Mouse (Mus musculus) forebrain, embryonic 15.5 days (tissue): ENCODE measurements around the gene Hpcal1. TPM values are rescaled to one million over a fixed set of nuclear protein-coding genes. Genes with fewer than 3 reads are reported as not detected.

ENCODE experiments used
- ATAC-seq: fragments of 200-750 bp; cut with Nextera tagmentation; replicated peaks from 2 replicates; pipeline ENCODE4 v1.8.0; 2017; ENCODE audit warnings: mild to moderate bottlenecking, moderate TSS enrichment, moderate library complexity
- H3K27ac ChIP-seq: fragments of 300-500 bp; sonication (generic); replicated peaks from 2 replicates; pipeline ENCODE4 v1.5.1; 2015; ENCODE audit warnings: mild to moderate bottlenecking, inconsistent platforms
- H3K27me3 ChIP-seq: fragments of 300-500 bp; sonication (generic); 2 replicates; pipeline ENCODE4 v1.6.1; 2015; ENCODE audit warnings: inconsistent platforms
- H3K36me3 ChIP-seq: fragments of 300-500 bp; sonication (generic); 2 replicates; pipeline ENCODE4 v1.6.1; 2015; ENCODE audit warnings: mild to moderate bottlenecking, inconsistent platforms
- H3K4me1 ChIP-seq: fragments of 300-500 bp; sonication (generic); 2 replicates; pipeline ENCODE4 v1.6.1; 2015; ENCODE audit warnings: inconsistent platforms
- H3K4me2 ChIP-seq: fragments of 300-500 bp; sonication (generic); replicated peaks from 2 replicates; pipeline ENCODE4 v1.6.1; 2015; ENCODE audit warnings: mild to moderate bottlenecking, inconsistent platforms
- H3K4me3 ChIP-seq: fragments of 300-500 bp; sonication (generic); 2 replicates; pipeline ENCODE4 v1.5.1; 2015; ENCODE audit warnings: mild to moderate bottlenecking, inconsistent platforms
- H3K9ac ChIP-seq: fragments of 300-500 bp; sonication (generic); replicated peaks from 2 replicates; pipeline ENCODE4 v1.6.1; 2015; ENCODE audit warnings: mild to moderate bottlenecking, inconsistent platforms
- H3K9me3 ChIP-seq: fragments of 300-500 bp; sonication (generic); 2 replicates; pipeline ENCODE4 v1.6.1; 2016; ENCODE audit warnings: inconsistent platforms
- WGBS: fragments of 180-500 bp; shearing (Covaris S2); methylation state at CpG from one replicate; pipeline ENCODE4 v1.1.7; 2015; ENCODE audit warnings: mixed read lengths; 5-methylcytosine and 5-hydroxymethylcytosine counted together
- polyA plus RNA-seq: library from polyadenylated mRNA; unstranded; fragments of >200 nt; fragmentation: Nextera tagmentation; extraction: Ambion mirVana; gene quantifications from 2 replicates; pipeline ENCODE4 v1.2.1, GENCODE M21; 2015

Gene Hpcal1
- polyA plus RNA-seq, 1 experiment from 2014 or later, result 36.1 TPM

DNA sequence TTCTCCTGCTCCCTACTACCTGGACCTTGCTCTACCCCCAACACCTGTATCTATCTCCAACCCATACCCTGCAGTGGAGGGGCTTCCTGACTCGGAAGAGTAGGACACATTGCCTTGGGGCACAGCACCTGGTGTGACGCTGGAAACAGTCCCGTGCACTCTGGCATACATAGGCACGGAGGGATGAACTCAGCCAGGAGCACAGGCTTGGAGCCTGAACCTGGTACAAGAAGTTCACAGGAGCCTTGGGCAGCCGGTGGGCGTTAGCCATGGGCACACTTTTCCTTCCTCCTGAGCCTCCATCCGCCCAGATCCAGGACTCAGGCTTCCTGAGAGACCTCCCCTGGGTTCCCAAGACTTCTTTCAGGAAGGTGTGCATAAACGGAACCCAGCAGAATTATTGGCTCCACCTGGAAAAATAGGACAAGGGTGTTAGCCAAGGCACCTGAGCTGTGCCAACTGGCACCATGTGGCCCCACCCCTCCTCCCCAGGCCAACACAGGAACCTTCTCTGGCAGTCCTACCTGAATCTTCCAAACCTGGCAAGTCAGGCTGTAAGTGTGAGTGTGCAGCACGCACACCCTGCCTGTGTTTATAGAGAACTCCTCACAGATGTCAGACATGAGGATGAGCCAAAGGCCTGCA is 26.5 kb upstream of the Hpcal1 start:
- no peak overlapping the region for H3K4me3 ChIP-seq
- H3K36me3 ChIP-seq, result no peaks in the 10 kb centered on the region
- WGBS, result 86% methylated on average over 9 of the region's 9 CpGs
- H3K27ac ChIP-seq, result no peak overlapping the region
- H3K9me3 ChIP-seq, result no peaks in the 10 kb centered on the region
- no peak overlapping the region for H3K4me2 ChIP-seq
- H3K9ac ChIP-seq, result no peak overlapping the region
- H3K4me1 ChIP-seq, result no peaks in the 10 kb centered on the region
- H3K27me3 ChIP-seq, result no peaks in the 10 kb centered on the region
- no peak for ATAC-seq

DNA sequence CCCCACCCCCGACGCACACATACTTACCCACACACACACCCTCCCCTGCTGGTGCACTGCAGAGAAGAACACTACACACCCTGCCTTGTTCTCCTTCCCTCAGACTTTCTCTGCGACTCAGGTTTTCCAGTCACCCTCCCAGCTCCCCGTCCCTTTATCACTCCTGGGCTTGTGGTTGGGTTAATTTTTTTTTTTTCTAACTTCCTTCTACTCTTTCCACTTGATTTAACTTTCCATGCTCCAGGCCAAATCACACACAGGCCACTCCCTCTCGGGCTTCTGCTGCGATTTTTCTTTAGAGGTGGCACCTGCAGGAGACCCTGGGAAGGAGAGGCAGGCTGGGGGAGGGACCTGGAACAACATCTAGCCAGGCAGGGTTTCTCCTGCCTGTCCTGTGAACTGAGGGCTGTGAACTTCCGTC is 24.7 kb upstream of the Hpcal1 start:
- no peak overlapping the region for H3K9ac ChIP-seq
- no peaks in the 10 kb centered on the region for H3K36me3 ChIP-seq
- no peak for ATAC-seq
- H3K4me1 ChIP-seq, result no peaks in the 10 kb centered on the region
- no peak overlapping the region for H3K27ac ChIP-seq
- H3K4me2 ChIP-seq, result no peak overlapping the region
- H3K4me3 ChIP-seq, result no peak overlapping the region
- WGBS, result 43% methylated on average over 7 of the region's 7 CpGs
- no peaks in the 10 kb centered on the region for H3K27me3 ChIP-seq
- H3K9me3 ChIP-seq, result no peaks in the 10 kb centered on the region

- no peaks in the 10 kb centered on the region for H3K36me3 ChIP-seq
- WGBS, result 85% methylated on average over 2 of the region's 2 CpGs
- H3K9me3 ChIP-seq, result no peaks in the 10 kb centered on the region
- H3K9ac ChIP-seq, result no peak overlapping the region
- H3K4me2 ChIP-seq, result no peak overlapping the region
- no peak overlapping the region for H3K4me3 ChIP-seq
- no peaks in the 10 kb centered on the region for H3K4me1 ChIP-seq
- ATAC-seq, result no peak
- H3K27me3 ChIP-seq, result no peaks in the 10 kb centered on the region
- H3K27ac ChIP-seq, result no peak overlapping the region
Observed at GRCm38 (mm10) chr12:17666616-17667015, 24.0 kb upstream of the Hpcal1 start.

GRCm38 (mm10) chr12:17673729-17674128 is 16.9 kb upstream of the Hpcal1 start:
- Histone ChIP-seq H3K4me3 (no peak overlapping the region), H3K4me1 (no peaks in the 10 kb centered on the region), H3K36me3 (no peaks in the 10 kb centered on the region), H3K27ac (no peak overlapping the region), H3K27me3 (no peaks in the 10 kb centered on the region), H3K9ac (no peak overlapping the region), H3K4me2 (no peak overlapping the region), H3K9me3 (no peaks in the 10 kb centered on the region)
- WGBS, result 61% methylated on average over 7 of the region's 7 CpGs
- ATAC-seq, result no peak

GRCm38 (mm10) chr12:17674182-17674812 is 16.4 kb upstream of the Hpcal1 start:
- H3K4me2 ChIP-seq, result no peak overlapping the region
- no peak overlapping the region for H3K27ac ChIP-seq
- 36% methylated on average over 6 of the region's 6 CpGs for WGBS
- H3K9me3 ChIP-seq, result no peaks in the 10 kb centered on the region
- no peak overlapping the region for H3K4me3 ChIP-seq
- H3K4me1 ChIP-seq, result no peaks in the 10 kb centered on the region
- ATAC-seq, result no peak
- H3K27me3 ChIP-seq, result no peaks in the 10 kb centered on the region
- no peak overlapping the region for H3K9ac ChIP-seq
- H3K36me3 ChIP-seq, result no peaks in the 10 kb centered on the region

- H3K27me3 ChIP-seq, result no peaks in the 10 kb centered on the region
- no peaks in the 10 kb centered on the region for H3K36me3 ChIP-seq
- no peak overlapping the region for H3K9ac ChIP-seq
- H3K9me3 ChIP-seq, result no peaks in the 10 kb centered on the region
- H3K4me1 ChIP-seq, result no peaks in the 10 kb centered on the region
- no peak overlapping the region for H3K27ac ChIP-seq
- no peak overlapping the region for H3K4me2 ChIP-seq
- 81% methylated on average over 2 of the region's 2 CpGs for WGBS
- H3K4me3 ChIP-seq, result no peak overlapping the region
- no peak for ATAC-seq
Observed at GRCm38 (mm10) chr12:17677743-17678142, 12.9 kb upstream of the Hpcal1 start.

- ATAC-seq, result no peak
- Histone ChIP-seq H3K9me3 (no peaks in the 10 kb centered on the region), H3K27ac (no peak overlapping the region), H3K27me3 (no peaks in the 10 kb centered on the region), H3K9ac (no peak overlapping the region), H3K36me3 (no peaks in the 10 kb centered on the region), H3K4me2 (no peak overlapping the region), H3K4me3 (no peak overlapping the region), H3K4me1 (no peaks in the 10 kb centered on the region)
- 92% methylated on average over 4 of the region's 4 CpGs for WGBS
Observed at GRCm38 (mm10) chr12:17679571-17679970, 11.1 kb upstream of the Hpcal1 start.

GRCm38 (mm10) chr12:17682161-17682560 is 8.5 kb upstream of the Hpcal1 start:
- ATAC-seq, result no peak

GRCm38 (mm10) chr12:17684315-17684714 is 6.3 kb upstream of the Hpcal1 start:
- Histone ChIP-seq H3K27ac (no peak overlapping the region), H3K9me3 (no peaks in the 10 kb centered on the region), H3K36me3 (no peaks in the 10 kb centered on the region), H3K4me2 (no peak overlapping the region), H3K4me1 (no peaks in the 10 kb centered on the region), H3K27me3 (no peaks in the 10 kb centered on the region), H3K9ac (no peak overlapping the region), H3K4me3 (no peak overlapping the region)
- WGBS, result 82% methylated on average over 1 of the region's 1 CpGs
- ATAC-seq, result no peak

More at GRCm38 (mm10) chr12:17682161-17682560, 8.5 kb upstream of the Hpcal1 start:
- Histone ChIP-seq H3K4me1 (no peaks in the 10 kb centered on the region), H3K4me3 (no peak overlapping the region), H3K9me3 (no peaks in the 10 kb centered on the region), H3K36me3 (no peaks in the 10 kb centered on the region), H3K27me3 (no peaks in the 10 kb centered on the region), H3K27ac (no peak overlapping the region), H3K4me2 (no peak overlapping the region), H3K9ac (no peak overlapping the region)
- 88% methylated on average over 2 of the region's 2 CpGs for WGBS

DNA sequence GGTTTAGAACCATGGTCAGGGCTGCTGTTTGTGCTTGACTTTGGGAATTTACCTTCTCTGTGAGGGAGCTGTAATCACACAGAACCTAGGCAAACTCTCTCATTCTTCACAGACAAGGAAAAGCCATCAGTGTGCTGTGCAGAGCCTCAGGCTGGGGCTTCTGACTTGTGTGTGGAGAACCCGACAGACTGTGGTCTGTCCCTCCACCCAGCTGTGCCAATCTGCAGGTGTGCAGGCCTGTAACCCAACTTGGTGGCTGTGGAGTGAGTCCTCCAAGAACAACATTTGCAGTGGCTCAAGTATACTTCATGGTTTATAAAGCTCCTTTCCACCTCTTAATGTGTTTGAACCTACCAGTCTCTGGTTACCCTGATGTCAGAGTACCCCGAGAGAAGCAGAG is 4.5 kb upstream of the Hpcal1 start:
- no peak overlapping the region for H3K27ac ChIP-seq
- H3K4me2 ChIP-seq, result no peak overlapping the region
- H3K9me3 ChIP-seq, result no peaks in the 10 kb centered on the region
- no peaks in the 10 kb centered on the region for H3K36me3 ChIP-seq
- no peaks in the 10 kb centered on the region for H3K27me3 ChIP-seq
- 77% methylated on average over 2 of the region's 2 CpGs for WGBS
- H3K9ac ChIP-seq, result no peak overlapping the region
- no peak for ATAC-seq
- H3K4me3 ChIP-seq, result no peak overlapping the region
- H3K4me1 ChIP-seq, result peaks cover 4% of the 10 kb centered on the region

DNA sequence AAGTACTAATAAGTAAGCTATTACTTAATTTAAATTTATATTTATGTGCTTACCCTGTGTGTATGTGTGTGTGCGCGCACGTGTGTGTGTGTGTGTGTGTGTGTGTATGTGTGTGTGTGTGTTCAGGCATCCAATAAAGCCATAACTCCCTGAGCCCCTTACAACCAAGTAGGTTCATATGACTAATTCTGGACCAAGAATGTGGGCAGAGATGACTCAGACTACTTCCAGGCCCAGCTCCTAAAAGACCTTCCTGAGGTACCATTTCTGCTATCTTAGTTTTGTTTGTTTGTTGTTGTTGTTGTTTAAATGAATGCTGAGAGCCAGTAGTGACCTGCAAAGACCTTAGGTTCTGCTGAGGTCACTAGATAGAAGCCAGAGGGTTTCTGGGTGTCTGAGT is 1.7 kb upstream of the Hpcal1 start:
- WGBS, result 93% methylated on average over 3 of the region's 3 CpGs
- Histone ChIP-seq H3K9me3 (no peaks in the 10 kb centered on the region), H3K27ac (no peak overlapping the region), H3K4me3 (no peak overlapping the region), H3K4me1 (peaks cover 25% of the 10 kb centered on the region), H3K9ac (no peak overlapping the region), H3K27me3 (no peaks in the 10 kb centered on the region), H3K4me2 (no peak overlapping the region), H3K36me3 (no peaks in the 10 kb centered on the region)
- no peak for ATAC-seq

- peak; percentile 60 for ATAC-seq
- 16% methylated on average over 15 of the region's 20 CpGs for WGBS
Observed at GRCm38 (mm10) chr12:17689931-17690563, 609 bp upstream of the Hpcal1 start.

More at GRCm38 (mm10) chr12:17689931-17690563, 609 bp upstream of the Hpcal1 start:
- H3K4me1 ChIP-seq, result peaks cover 25% of the 10 kb centered on the region
- no peak overlapping the region for H3K27ac ChIP-seq
- no peaks in the 10 kb centered on the region for H3K36me3 ChIP-seq
- peak overlapping the region; percentile 70 for H3K4me3 ChIP-seq
- H3K9me3 ChIP-seq, result no peaks in the 10 kb centered on the region
- H3K9ac ChIP-seq, result peak overlapping the region; percentile 68; the same call in 1 of the 2 replicates
- H3K4me2 ChIP-seq, result peak overlapping the region; percentile 92
- no peaks in the 10 kb centered on the region for H3K27me3 ChIP-seq
